Mouse (Mus musculus) heart, adult 2 months (tissue): ENCODE measurements around the gene Herc1.

Experiments
- CTCF ChIP-seq: fragments of 200-600 bp; IDR thresholded peaks from 2 replicates; pipeline ENCODE4 v1.8.1; 2022; ENCODE audit warnings: antibody characterized with exemption, mild to moderate bottlenecking, moderate library complexity
- EP300 ChIP-seq: fragments of 200-500 bp; IDR thresholded peaks from 2 replicates; pipeline ENCODE4 v1.6.1; 2011; ENCODE audit warnings: low read depth, low read length, control low read depth; ENCODE audit not compliant: insufficient read depth
- POLR2A ChIP-seq: fragments of 200-500 bp; IDR thresholded peaks from 2 replicates; pipeline ENCODE4 v1.6.1; 2011; ENCODE audit warnings: mild to moderate bottlenecking, low read depth, low read length, control low read depth; ENCODE audit not compliant: insufficient read depth

- TF ChIP-seq EP300: no peak
- TF ChIP-seq CTCF: no peak
- no peak for TF ChIP-seq POLR2A
Measured at GRCm38 (mm10) chr9:66360143-66360690, 10.0 kb downstream of the Herc1 start.
